Mouse (Mus musculus) brain, embryonic 14.5 days (tissue): ENCODE data around the gene Sufu.

Experiments
- CTCF ChIP-seq: fragments of 200-500 bp; IDR thresholded peaks from 2 replicates; pipeline ENCODE4 v1.5.1; 2012; ENCODE audit warnings: inconsistent platforms, mild to moderate bottlenecking, moderate library complexity, borderline replicate concordance; ENCODE audit not compliant: insufficient read depth, insufficient read length; ENCODE audit errors: extremely low read depth
- POLR2A ChIP-seq: fragments of 200-500 bp; IDR thresholded peaks from 2 replicates; pipeline ENCODE4 v1.6.1; 2012; ENCODE audit warnings: mild to moderate bottlenecking, inconsistent platforms, borderline replicate concordance; ENCODE audit not compliant: poor library complexity, insufficient read depth, insufficient read length, severe bottlenecking; ENCODE audit errors: extremely low read depth

DNA sequence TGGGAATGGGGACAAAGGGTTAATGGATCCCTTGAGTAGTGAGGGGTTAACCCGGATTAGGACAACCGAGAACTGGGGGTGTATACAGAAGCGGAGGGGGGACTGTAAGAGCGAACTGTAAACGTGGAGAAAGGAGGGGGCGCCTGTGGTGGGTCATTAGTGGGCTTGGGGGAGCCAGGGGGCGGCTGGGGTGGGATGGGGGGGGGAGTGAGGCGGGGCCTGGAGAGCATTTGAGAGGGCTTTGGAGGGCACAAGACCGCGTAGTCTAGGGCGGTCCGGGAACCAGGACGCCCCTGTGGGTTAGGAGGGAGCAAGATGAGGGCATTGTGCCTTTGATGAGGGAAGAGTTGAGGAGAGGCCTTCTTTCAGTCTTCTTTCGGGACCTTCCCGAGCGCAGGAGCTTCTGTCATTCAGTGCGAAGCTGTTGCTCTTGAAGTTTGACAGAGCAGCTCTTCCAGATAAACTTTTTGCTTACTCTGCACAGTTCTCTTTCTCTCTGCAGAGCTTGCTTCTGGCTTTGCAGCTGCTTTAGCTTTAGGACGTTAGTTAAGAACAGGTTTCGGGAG lies 823 bp downstream of the Sufu start:
- TF ChIP-seq POLR2A = no peak
- no peak for TF ChIP-seq CTCF
